Mouse (Mus musculus) adrenal gland, adult 18-20 months (tissue): Measurements from ENCODE around the gene Adam29. TPM values are rescaled to one million over a fixed set of nuclear protein-coding genes. Genes with fewer than 3 reads are reported as not detected.

ENCODE experiments used
- DNase-seq, 2 experiments: peaks; one replicate each; pipeline ENCODE4 v3.0.0; 2021 to 2022; ENCODE audit warnings: low spot score in 2 of 2
- long read RNA-seq, 2 experiments: library from polyadenylated mRNA; stranded (forward); transcript quantifications; one replicate each; pipeline ENCODE4 v2.0.0; 2021
- total RNA-seq, 2 experiments: library from RNA; stranded (reverse); gene quantifications; 1 replicate in 1 of 2; 2 replicates in 1 of 2; pipeline ENCODE4 v1.2.3; 2021

The Adam29 gene
- not detected for total RNA-seq
- long read RNA-seq, experiment 1 = 0 reads
- long read RNA-seq, experiment 2 = 0 reads

DNA sequence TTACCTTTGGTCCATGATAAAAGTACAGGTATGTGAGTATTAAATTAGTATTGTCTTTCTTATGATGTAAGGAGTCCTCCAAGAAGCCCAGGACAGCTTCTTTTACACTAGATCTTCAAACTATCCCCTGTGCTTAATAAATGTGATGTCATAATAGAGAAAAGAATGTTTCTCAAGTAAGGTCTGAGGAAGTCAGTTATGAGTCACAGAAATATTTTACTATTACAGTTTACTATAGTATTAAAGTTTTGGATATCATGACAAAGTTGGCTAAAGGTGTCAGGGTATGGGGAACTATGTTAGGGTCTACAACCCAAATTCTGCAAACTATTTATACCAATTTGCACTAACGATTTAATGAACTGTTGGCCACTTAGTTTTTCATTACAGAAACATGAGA is at the start of gene Adam29:
Adam29 (minus strand) TSS at position 101 of the 400 bp plus-strand sequence.
- DNase-seq = no peak

DNA sequence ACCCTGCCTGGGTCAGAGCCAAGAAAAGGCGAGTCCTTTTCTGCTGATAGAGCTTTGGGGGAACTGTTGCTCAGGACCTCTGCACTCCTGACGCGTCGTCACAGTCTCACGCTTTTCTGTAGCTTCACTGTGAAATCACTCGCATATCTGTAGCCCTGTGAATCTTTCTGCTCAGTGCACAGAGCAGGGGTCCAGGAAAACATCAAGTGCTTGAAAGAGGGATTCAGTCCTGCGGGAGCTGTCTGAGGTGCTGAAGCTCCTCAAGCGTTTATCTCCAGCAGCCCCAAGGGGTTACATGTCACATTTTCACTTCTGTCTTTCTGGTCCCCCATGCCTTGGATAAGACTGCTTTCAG is 33.8 kb upstream of the Adam29 start:
- DNase-seq = no peak

DNA sequence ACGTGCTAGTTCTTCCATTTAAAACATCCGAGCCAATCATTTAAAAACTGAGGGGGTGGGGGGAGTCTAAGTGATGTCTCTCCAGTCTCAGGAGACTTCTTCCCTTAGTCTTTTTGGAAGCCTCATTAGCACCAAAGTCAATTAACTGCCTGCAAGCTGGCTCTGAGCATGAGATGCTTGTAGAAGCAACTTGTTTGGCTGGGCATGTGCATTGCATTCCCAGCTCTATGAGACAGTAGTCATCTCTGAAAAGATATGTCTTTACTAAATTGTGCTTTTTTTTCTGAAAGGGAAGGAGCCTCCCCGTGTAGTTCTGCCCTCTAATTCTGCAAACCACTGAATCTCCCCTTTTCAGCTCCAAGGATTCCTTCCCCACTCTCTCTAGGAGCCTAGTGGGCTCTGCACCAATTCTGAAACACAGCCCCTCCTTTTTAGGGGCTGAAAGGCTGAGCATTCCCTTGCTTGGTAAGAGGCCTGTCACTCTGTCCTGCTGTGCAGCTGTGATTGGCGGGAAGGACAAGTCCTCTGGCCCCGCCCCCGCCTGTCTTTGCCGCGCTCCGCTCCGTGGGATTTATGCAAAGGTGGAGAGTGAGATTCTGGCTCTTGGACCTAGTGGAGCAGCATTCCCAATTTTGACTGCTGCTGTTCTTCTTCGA is 33.2 kb upstream of the Adam29 start, which contains the start of gene Glra3:
Glra3 (plus strand) TSS at position 591 of the 656 bp plus-strand sequence.
- DNase-seq = no peak

Other genes starting within 250 kb of the Adam29 start
- not detected for gene Glra3, start 33.5 kb upstream of the Adam29 start, total RNA-seq